Comparison of ENCODE assay signal across 17 mouse cellular contexts in the genomic region with DNA sequence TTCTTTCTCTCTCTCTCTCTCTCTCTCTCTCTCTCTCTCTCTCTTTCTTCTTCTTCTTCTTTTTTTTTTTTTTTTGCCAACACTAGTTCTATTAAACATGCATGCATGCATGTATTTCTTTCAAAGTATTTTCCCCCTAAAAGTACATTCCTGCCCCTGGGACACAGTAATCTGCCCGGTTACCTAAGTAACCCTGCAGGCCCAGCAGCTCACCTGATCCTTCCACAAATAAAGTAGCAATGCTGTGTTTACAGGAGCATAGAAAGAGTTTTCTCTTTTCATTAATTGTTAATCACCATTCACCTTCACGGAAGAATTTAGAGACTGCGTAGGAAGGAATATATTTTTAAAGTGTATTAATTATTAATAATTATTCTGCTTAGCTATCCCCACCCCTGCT.
"Had no signal": no experiment of that assay in that cellular context is flagged by ENCODE, and none has a peak within 500 bp of the region (broad histone marks: within the 10 kb centered on the region; RNA-seq: fewer than 3 reads in every experiment).

No protein-coding gene starts in this region.

- DNase-seq: lung, adult 2 months; lung, postnatal 14 days; lung, postnatal 36 days; right cerebral cortex, postnatal 14 days; thymus, adult 2 months; thymus, postnatal 25 days; thymus, postnatal 4 days had no signal

- H3K9ac ChIP-seq: lung, embryonic 15.5 days; midbrain, embryonic 13.5 days; midbrain, embryonic 15.5 days; neural tube, embryonic 12.5 days; stomach, embryonic 15.5 days had no signal

- H3K4me2 ChIP-seq: lung, embryonic 15.5 days; midbrain, embryonic 11.5 days; midbrain, embryonic 13.5 days; midbrain, embryonic 15.5 days; neural tube, embryonic 12.5 days; stomach, embryonic 15.5 days had no signal

- ATAC-seq: lung, postnatal 0 days; midbrain, embryonic 15.5 days had no signal

- H3K9me3 ChIP-seq: lung, embryonic 15.5 days; megakaryocyte, embryonic 14.5 days; midbrain, embryonic 13.5 days; midbrain, embryonic 15.5 days; neural tube, embryonic 12.5 days; stomach, embryonic 15.5 days had no signal

- H3K4me1 ChIP-seq: lung, embryonic 15.5 days; stomach, embryonic 15.5 days had no signal

- H3K36me3 ChIP-seq: midbrain, embryonic 15.5 days had no signal

- H3K4me3 ChIP-seq: lung, embryonic 15.5 days; megakaryocyte, embryonic 14.5 days; midbrain, embryonic 13.5 days; midbrain, embryonic 15.5 days; neural tube, embryonic 12.5 days; stomach, embryonic 15.5 days had no signal

- H3K27ac ChIP-seq: lung, embryonic 15.5 days; macrophage; midbrain, embryonic 15.5 days; neural tube, embryonic 12.5 days; stomach, embryonic 15.5 days; stomach, postnatal 0 days had no signal

- H3K27me3 ChIP-seq: lung, embryonic 15.5 days; megakaryocyte, embryonic 14.5 days; midbrain, embryonic 13.5 days; midbrain, embryonic 15.5 days; neural tube, embryonic 12.5 days; stomach, embryonic 15.5 days had no signal
